Mouse (Mus musculus) olfactory bulb, adult 2 months (tissue): Measurements from ENCODE around the gene Ggt7. TPM values are rescaled to one million over a fixed set of nuclear protein-coding genes. Genes with fewer than 3 reads are reported as not detected.
A peak's percentile ranks its signal among the peaks of the same experiment; 100 is the strongest.
"Not testable (repeated sequence)": the region's sequence is repeated elsewhere in the genome, so short reads cannot be mapped to it uniquely, and the experiment has no call there.

ENCODE experiments used
- H3K27ac ChIP-seq: fragments of 200-500 bp; 2 replicates; pipeline ENCODE4 v1.5.1; 2012; ENCODE audit warnings: low read depth, low read length; ENCODE audit not compliant: insufficient read depth
- H3K4me1 ChIP-seq: fragments of 200-500 bp; 2 replicates; pipeline ENCODE4 v1.6.1; 2012; ENCODE audit warnings: low read length; ENCODE audit not compliant: control insufficient read depth, insufficient read depth
- H3K4me3 ChIP-seq: fragments of 200-500 bp; 2 replicates; pipeline ENCODE4 v1.5.1; 2012; ENCODE audit warnings: mild to moderate bottlenecking, low read depth, low read length, moderate library complexity; ENCODE audit not compliant: insufficient read depth
- CTCF ChIP-seq: fragments of 200-500 bp; IDR thresholded peaks from 2 replicates; pipeline ENCODE4 v1.5.1; 2012; ENCODE audit warnings: low read depth, mild to moderate bottlenecking, low read length, moderate library complexity; ENCODE audit not compliant: insufficient read depth
- POLR2A ChIP-seq: fragments of 200-500 bp; IDR thresholded peaks from 2 replicates; pipeline ENCODE4 v1.6.1; 2012; ENCODE audit warnings: mild to moderate bottlenecking, low read depth, low read length, moderate library complexity; ENCODE audit not compliant: insufficient read depth
- WGBS: fragments of 180-500 bp; shearing (Covaris S2); methylation state at CpG from one replicate; pipeline ENCODE4 v1.1.7; 2018; 5-methylcytosine and 5-hydroxymethylcytosine counted together
- polyA plus RNA-seq: library from polyadenylated mRNA; stranded (reverse); fragments of >200 nt; gene quantifications from 2 replicates; pipeline ENCODE4 v1.2.4, GENCODE M21; 2012; ENCODE audit warnings: low replicate concordance; ENCODE audit not compliant: missing spikeins, insufficient read depth, insufficient read length

Gene Ggt7
- polyA plus RNA-seq, 1 experiment = not detected

DNA sequence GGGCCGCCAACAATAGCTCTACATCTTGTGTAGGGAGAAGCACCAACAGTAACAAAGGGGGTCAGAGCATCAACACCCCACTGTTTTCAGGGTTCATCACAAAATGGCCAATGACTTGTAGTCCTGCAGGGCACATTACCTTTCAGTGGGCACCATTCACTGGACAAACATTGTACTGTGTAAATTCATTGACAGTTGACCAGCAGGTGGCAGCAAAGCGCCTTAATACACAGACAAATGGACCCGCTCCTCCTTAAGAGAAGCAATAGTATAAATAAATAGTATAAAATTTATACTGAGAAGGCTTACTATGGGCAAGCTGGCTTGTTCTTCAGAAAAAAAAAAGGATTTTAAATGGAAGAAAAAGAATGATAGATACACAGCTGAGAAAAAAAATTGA lies 36.0 kb downstream of the Ggt7 start:
- Histone ChIP-seq H3K27ac (no peak overlapping the region), H3K4me1 (no peaks in the 10 kb centered on the region), H3K4me3 (no peak overlapping the region)
- 45% methylated on average over 3 of the region's 3 CpGs for WGBS
- TF ChIP-seq POLR2A (no peak), CTCF (no peak)

GRCm38 (mm10) chr2:155473570-155474088 lies 44.4 kb downstream of the Ggt7 start, which contains the start of gene Ncoa6:
Ncoa6 (minus strand) TSS chr2:155473894.
- 0 out of 2 replicates have a peak, but pooled peaks have one; percentile 38 for TF ChIP-seq POLR2A
- no peak for TF ChIP-seq CTCF
- Histone ChIP-seq H3K4me1 (0 out of 2 replicates have a peak, but pooled peaks cover 3% of the 10 kb centered on the region), H3K4me3 (peak within 1 kb of the TSS; percentile 100), H3K27ac (peak within 1 kb of the TSS; percentile 86)
- under 1% methylated on average over 65 of the region's 72 CpGs for WGBS

- peak overlapping the region; percentile 100 for H3K4me3 ChIP-seq
- no peak for TF ChIP-seq POLR2A
- TF ChIP-seq CTCF = no peak
- H3K27ac ChIP-seq = peak overlapping the region; percentile 86
- 0 out of 2 replicates have a peak, but pooled peaks cover 3% of the 10 kb centered on the region for H3K4me1 ChIP-seq
- WGBS = 3% methylated on average over 65 of the region's 71 CpGs
These were observed 45.1 kb downstream of the Ggt7 start for GRCm38 (mm10) chr2:155472671-155473569.

GRCm38 (mm10) chr2:155466861-155467260 lies 51.2 kb downstream of the Ggt7 start:
- H3K4me3 ChIP-seq = no peak overlapping the region

GRCm38 (mm10) chr2:155453591-155453990 lies 64.4 kb downstream of the Ggt7 start:
- Histone ChIP-seq H3K4me3 (no peak overlapping the region), H3K4me1 (peaks cover 5% of the 10 kb centered on the region), H3K27ac (no peak overlapping the region)
- WGBS = 36% methylated on average over 7 of the region's 7 CpGs
- TF ChIP-seq POLR2A (no peak), CTCF (no peak)

More at GRCm38 (mm10) chr2:155466861-155467260, 51.2 kb downstream of the Ggt7 start:
- H3K4me1 ChIP-seq = no peaks in the 10 kb centered on the region
- WGBS = 89% methylated on average over 1 of the region's 1 CpGs
- no peak overlapping the region for H3K27ac ChIP-seq
- TF ChIP-seq POLR2A = no peak
- no peak for TF ChIP-seq CTCF

DNA sequence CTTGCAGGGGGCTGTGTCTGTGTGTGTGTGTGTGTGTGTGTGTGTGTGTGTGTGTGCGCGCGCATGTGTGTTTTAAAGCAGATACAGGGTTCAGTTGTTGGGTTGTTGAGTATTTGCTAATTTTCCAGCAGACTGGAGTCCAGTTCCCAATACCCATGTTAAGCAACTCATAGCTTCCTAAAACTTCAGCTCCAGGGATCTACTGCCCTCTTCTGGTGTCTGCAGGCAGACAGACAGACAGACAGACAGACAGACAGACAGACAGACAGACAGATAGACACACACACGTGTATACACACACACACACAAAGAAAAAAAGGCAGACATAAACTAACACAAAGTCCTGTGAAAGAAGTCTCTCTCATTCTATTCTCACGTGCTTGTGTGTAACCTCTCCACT lies 66.8 kb downstream of the Ggt7 start:
- no peak overlapping the region for H3K27ac ChIP-seq
- WGBS = 84% methylated on average over 5 of the region's 5 CpGs
- H3K4me1 ChIP-seq = peaks cover 5% of the 10 kb centered on the region
- no peak overlapping the region for H3K4me3 ChIP-seq
- TF ChIP-seq CTCF = no peak
- no peak for TF ChIP-seq POLR2A

- not testable (repeated sequence) for H3K27ac ChIP-seq, H3K4me3 ChIP-seq, H3K4me1 ChIP-seq
- 100% methylated on average over 1 of the region's 1 CpGs for WGBS
These were observed 70.1 kb downstream of the Ggt7 start for GRCm38 (mm10) chr2:155447906-155448305.

- no peak overlapping the region for H3K4me3 ChIP-seq
- H3K4me1 ChIP-seq = no peaks in the 10 kb centered on the region; the same call in 1 of the 2 replicates
- TF ChIP-seq POLR2A (no peak), CTCF (no peak)
- WGBS = 49% methylated on average over 2 of the region's 2 CpGs
- no peak overlapping the region for H3K27ac ChIP-seq
These were observed 74.6 kb downstream of the Ggt7 start for GRCm38 (mm10) chr2:155443446-155443845.

- 77% methylated on average over 4 of the region's 4 CpGs for WGBS
- H3K4me1 ChIP-seq = no peaks in the 10 kb centered on the region; the same call in 1 of the 2 replicates
- TF ChIP-seq CTCF = no peak
- no peak for TF ChIP-seq POLR2A
- no peak overlapping the region for H3K27ac ChIP-seq
- H3K4me3 ChIP-seq = no peak overlapping the region
These were observed 75.1 kb downstream of the Ggt7 start for GRCm38 (mm10) chr2:155442916-155443315.

Other genes with a start within 250 kb of the Ggt7 start
- not detected in 2 replicates for gene Map1lc3a, start 241.9 kb downstream of the Ggt7 start, polyA plus RNA-seq
- not detected in 2 replicates for gene Pigu, start 160.8 kb downstream of the Ggt7 start, polyA plus RNA-seq
- 154 TPM in 1 of 2 replicates, not detected in the other for gene Trp53inp2, start 137.2 kb downstream of the Ggt7 start, polyA plus RNA-seq
- gene Ncoa6, start 44.3 kb downstream of the Ggt7 start, polyA plus RNA-seq = 44.1 TPM in 1 of 2 replicates, not detected in the other
- gene Acss2, start 289 bp downstream of the Ggt7 start, polyA plus RNA-seq = not detected in 2 replicates
- gene Gss, start 74.6 kb upstream of the Ggt7 start, polyA plus RNA-seq = not detected in 2 replicates
- not detected in 2 replicates for gene Myh7b, start 93.0 kb upstream of the Ggt7 start, polyA plus RNA-seq
- gene Trpc4ap, start 174.1 kb upstream of the Ggt7 start, polyA plus RNA-seq = 364 TPM in 1 of 2 replicates, not detected in the other
- not detected in 2 replicates for gene Edem2, start 211.2 kb upstream of the Ggt7 start, polyA plus RNA-seq
- not detected in 2 replicates for gene Gm17581, start 217.6 kb upstream of the Ggt7 start, polyA plus RNA-seq
- gene Procr, start 232.9 kb upstream of the Ggt7 start, polyA plus RNA-seq = not detected in 2 replicates